Mouse (Mus musculus): ENCODE data around the gene Rex1bd.

DNA sequence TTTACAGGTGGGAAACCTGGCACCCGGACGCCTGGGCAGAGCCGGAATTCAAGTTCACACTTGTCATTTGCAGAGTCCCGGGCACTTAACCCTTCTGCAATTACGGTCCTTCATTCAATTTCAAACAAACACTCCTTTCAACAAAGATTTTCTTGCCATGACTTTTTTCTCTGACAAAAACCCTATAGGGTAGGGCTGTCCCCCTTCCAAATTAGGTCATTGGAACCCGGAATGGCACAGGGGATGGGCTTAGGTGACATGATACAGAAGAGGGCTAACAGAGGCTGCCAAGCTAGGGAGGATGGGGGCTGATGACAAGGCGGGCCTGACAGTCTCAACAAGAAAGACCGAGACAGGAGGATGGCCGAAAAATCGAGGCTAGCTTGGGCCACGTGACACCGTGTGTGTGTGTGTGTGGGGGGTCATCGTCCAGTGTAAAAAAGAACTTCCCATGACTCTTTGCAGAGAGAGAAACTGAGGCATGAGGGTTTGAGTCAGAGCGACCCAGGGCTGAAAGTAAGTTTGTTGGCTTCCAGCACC is 17.6 kb downstream of the Rex1bd start:
- TF ChIP-seq CTCF (IDR thresholded peaks at IDR 0.05; ENCODE audit: extremely low read depth, insufficient read depth, insufficient read length, insufficient replicate concordance) (no peak), POLR2A (IDR thresholded peaks at IDR 0.05; ENCODE audit: low read depth, low read length) (no peak)
